Mouse (Mus musculus) kidney, adult 11 months (tissue): ENCODE results near the gene Npas1.
A peak's percentile ranks its signal among the peaks of the same experiment; 100 is the strongest.

ENCODE experiments used
- DNase-seq: peaks from one replicate; pipeline ENCODE4 v3.0.0; 2022

Gene Npas1

GRCm38 (mm10) chr7:16477628-16478027 is at the start of gene Npas1:
Gene Npas1, minus strand, starts transcription at chr7:16477728.
- DNase-seq, result no peak

- no peak for DNase-seq
These were observed 48.5 kb upstream of the Npas1 start for GRCm38 (mm10) chr7:16525995-16526394.

- DNase-seq, result no peak
These were observed 47.9 kb upstream of the Npas1 start for GRCm38 (mm10) chr7:16525448-16525847.

GRCm38 (mm10) chr7:16524308-16524707 is 46.8 kb upstream of the Npas1 start:
- DNase-seq, result peak; percentile 11

- no peak for DNase-seq
These were observed 41.8 kb upstream of the Npas1 start for GRCm38 (mm10) chr7:16519310-16519709.

- DNase-seq, result no peak
These were observed 39.7 kb upstream of the Npas1 start for GRCm38 (mm10) chr7:16517198-16517597.

GRCm38 (mm10) chr7:16507284-16507683 is 29.8 kb upstream of the Npas1 start:
- DNase-seq, result peak; percentile 51

- DNase-seq, result no peak
These were observed 27.7 kb upstream of the Npas1 start for GRCm38 (mm10) chr7:16505226-16505593.

- no peak for DNase-seq
These were observed 27.2 kb upstream of the Npas1 start for GRCm38 (mm10) chr7:16504573-16505225.

- no peak for DNase-seq
These were observed 24.0 kb upstream of the Npas1 start for GRCm38 (mm10) chr7:16501571-16501970.

- no peak for DNase-seq
These were observed 22.2 kb upstream of the Npas1 start for GRCm38 (mm10) chr7:16499671-16500104.

GRCm38 (mm10) chr7:16496260-16496659 is 18.7 kb upstream of the Npas1 start:
- no peak for DNase-seq

- DNase-seq, result no peak
These were observed 15.8 kb upstream of the Npas1 start for GRCm38 (mm10) chr7:16493361-16493760.

- DNase-seq, result no peak
These were observed 14.7 kb upstream of the Npas1 start for GRCm38 (mm10) chr7:16492211-16492610.

- DNase-seq, result peak; percentile 53
These were observed 14.2 kb upstream of the Npas1 start for GRCm38 (mm10) chr7:16491759-16492158.

- DNase-seq, result no peak
These were observed 12.4 kb upstream of the Npas1 start for GRCm38 (mm10) chr7:16489948-16490347.

- no peak for DNase-seq
These were observed 11.3 kb upstream of the Npas1 start for GRCm38 (mm10) chr7:16488816-16489215.

- no peak for DNase-seq
These were observed 933 bp downstream of the Npas1 start for GRCm38 (mm10) chr7:16476600-16476989.

GRCm38 (mm10) chr7:16475764-16476599 is 1.5 kb downstream of the Npas1 start:
- DNase-seq, result no peak

- no peak for DNase-seq
These were observed 2.2 kb downstream of the Npas1 start for GRCm38 (mm10) chr7:16475321-16475720.

- no peak for DNase-seq
These were observed 3.1 kb downstream of the Npas1 start for GRCm38 (mm10) chr7:16474445-16474844.

- DNase-seq, result no peak
These were observed 3.7 kb downstream of the Npas1 start for GRCm38 (mm10) chr7:16473847-16474246.

- DNase-seq, result no peak
These were observed 5.3 kb downstream of the Npas1 start for GRCm38 (mm10) chr7:16472116-16472709.

GRCm38 (mm10) chr7:16471549-16471948 is 6.0 kb downstream of the Npas1 start:
- no peak for DNase-seq
